Mouse (Mus musculus) retina, adult 2 months (tissue): Measurements from ENCODE around the gene Tnrc6b.
A peak's percentile ranks its signal among the peaks of the same experiment; 100 is the strongest.
"Not testable (repeated sequence)": the region's sequence is repeated elsewhere in the genome, so short reads cannot be mapped to it uniquely, and the experiment has no call there.

Experiments used
- DNase-seq: peaks from one replicate; pipeline ENCODE4 v3.0.0-alpha.2; 2012; ENCODE audit warnings: low read depth, low spot score

Gene Tnrc6b

DNA sequence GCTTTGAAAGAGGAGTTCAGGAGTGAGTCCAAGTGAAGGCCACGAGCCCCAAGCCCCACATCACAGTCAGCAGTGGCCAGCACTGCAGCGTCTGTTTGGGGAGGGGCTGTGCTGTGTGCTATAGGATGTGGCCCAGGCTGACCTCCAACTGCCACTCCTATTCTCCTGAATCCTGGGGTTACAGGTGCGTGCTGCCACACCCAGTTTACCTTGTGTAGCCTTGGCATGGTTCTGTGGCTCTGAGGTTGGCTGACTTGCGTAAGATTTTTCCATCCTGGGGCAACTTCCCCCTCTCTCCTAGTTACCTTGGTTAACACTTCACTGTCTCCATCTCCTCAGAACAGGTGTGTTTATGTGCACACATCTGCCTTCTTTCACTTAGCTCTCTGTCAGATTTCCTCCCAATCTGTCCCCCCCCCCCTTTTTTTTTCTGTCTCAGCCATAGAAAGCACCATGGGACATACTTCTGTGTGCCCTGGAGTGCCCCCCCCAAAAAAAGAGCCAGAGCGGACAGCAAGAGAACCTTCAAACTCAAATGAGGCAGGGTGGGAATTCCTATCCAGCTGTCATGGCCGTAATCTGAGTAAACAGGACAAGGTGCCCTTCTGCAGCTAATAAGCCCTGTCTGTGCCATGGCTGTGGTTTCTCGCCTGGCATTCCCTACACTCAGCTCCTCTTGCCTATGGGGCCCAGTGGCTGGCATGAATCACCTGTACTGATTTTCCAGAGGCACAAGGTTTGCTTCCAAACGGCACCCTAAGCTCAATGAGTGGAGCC, 9.4 kb upstream of the Tnrc6b start:
- DNase-seq: no peak

DNA sequence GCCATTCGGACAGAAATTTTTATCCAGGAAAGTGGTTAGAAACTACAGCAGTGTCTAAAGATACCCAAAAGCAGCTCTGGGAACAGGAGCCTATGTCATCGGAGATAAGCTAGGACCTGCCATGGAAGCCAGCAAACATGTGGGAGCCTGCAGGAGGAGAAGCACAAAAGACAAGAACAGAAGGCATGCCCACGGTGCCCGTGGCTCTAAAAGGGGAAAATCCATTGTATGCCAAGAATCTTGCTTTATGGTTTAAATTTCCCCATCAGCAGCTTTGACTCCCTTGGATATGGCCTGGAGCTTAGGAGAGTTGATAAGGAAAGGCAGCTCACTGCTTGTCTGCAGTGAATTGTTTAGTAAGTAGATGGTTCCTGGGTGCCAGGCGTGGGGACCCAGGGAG, 8.2 kb upstream of the Tnrc6b start:
- DNase-seq: no peak

DNA sequence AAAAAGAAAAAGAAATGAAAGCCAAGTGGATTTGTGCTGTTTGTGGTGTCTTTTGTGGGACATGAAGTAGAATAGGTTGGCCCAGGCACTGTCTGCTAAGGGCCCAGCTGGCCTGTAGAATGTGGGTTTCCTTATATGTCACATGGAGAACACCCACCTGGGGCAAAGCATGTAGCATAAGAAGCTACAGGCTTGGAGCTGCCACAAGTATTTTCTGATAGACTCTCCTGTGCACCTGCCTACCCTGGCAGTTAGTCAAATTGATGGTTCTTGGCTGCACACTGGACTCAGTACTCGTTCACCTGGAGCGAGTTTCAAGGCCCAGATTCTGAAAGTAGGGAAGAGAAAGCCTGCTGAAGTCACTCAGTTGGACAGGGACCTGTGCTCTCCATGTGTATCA, 7.6 kb upstream of the Tnrc6b start:
- DNase-seq: no peak

DNA sequence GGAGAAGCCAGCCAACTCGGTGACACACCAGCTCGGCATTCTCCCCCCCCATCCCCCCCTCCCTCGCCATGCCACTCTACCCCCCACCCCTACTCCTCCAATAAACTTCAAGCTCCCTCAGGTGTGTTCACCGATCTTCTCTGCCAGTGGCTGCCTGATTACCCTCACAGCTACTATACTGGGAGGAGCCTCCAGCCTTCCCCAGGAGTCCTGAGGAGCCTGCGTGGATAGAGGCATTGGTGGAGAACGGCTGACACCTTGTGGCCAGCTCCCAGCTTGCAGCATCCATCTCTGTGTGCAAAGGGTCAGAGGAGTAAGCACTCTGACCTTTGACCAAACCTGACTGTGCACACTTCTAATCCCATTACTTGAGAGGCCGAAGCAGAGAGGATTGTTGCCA, 6.8 kb upstream of the Tnrc6b start:
- peak; percentile 70 for DNase-seq

DNA sequence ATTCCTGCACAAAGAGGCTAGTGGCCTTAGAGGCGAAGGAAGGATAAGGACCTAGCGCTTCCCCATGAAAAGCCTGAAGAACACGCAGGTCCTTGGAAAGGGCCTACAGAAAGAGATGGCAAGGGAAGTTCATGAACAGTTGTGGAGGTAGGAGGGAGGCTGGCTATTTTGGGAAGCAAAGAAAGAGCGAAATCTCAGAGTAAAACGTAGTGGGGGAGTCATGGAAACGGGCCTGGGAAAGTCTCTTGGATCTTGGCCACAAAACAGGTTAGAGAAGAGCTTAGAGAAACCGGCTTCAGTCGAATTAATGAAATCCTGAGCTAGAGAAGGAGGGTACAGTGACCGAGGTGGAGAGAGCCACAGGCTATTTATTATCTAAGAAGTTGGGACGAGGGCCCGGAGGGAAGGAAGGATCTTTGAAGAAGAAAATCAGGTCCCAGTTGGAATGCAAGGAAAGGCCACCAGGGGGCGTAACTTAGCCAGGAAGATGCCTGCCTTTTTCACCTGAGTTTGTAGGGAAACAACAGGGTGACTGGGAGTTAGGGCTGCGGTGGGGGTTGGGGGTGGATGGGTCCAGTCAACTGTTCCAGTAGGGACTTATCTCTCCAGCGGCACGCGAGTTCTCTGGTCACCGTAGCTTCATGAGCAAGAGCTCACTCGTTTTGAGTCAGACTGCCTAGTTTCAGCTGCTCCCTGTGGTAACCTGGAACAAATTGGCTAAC, 5.1 kb upstream of the Tnrc6b start:
- DNase-seq: peak; percentile 58

GRCm38 (mm10) chr15:80706596-80706995, 4.5 kb upstream of the Tnrc6b start:
- DNase-seq: no peak

DNA sequence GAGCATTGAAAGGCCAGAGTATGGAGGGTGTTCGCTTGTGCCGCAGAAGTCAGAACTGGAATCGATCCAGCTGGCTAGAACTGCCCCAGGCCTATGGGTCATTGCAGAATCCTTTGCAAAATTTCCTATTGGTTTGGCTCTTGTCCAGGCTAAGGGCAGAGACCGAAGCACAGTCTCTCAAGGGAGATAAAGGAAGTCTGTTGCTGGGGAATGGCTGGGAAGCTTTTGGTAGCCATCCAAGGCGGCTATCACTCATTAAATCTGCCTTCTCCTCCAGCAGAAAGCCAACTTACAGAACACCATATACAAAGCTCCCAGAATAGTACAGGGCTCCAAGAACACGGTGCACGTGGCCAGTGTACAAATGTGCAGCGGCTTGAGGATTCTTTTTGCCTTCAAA, 4.0 kb upstream of the Tnrc6b start:
- no peak for DNase-seq

GRCm38 (mm10) chr15:80709593-80709992, 1.5 kb upstream of the Tnrc6b start:
- no peak for DNase-seq

DNA sequence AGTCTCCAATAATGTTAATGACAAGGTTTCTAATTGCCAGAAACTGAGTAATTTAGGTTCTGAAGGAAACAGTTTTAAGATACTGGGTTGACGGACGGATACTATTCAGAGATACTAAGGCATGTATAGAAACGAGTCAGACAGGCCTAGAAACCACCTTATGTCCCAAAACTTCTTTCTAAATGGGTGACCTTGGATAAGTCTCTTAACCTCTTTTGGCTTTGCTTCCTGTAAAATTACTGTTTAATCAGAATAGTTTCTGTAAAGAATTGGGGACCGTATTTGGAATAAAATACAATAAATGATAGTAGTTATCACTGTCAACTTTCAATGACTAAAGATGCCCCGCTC, 881 bp upstream of the Tnrc6b start:
- no peak for DNase-seq

DNA sequence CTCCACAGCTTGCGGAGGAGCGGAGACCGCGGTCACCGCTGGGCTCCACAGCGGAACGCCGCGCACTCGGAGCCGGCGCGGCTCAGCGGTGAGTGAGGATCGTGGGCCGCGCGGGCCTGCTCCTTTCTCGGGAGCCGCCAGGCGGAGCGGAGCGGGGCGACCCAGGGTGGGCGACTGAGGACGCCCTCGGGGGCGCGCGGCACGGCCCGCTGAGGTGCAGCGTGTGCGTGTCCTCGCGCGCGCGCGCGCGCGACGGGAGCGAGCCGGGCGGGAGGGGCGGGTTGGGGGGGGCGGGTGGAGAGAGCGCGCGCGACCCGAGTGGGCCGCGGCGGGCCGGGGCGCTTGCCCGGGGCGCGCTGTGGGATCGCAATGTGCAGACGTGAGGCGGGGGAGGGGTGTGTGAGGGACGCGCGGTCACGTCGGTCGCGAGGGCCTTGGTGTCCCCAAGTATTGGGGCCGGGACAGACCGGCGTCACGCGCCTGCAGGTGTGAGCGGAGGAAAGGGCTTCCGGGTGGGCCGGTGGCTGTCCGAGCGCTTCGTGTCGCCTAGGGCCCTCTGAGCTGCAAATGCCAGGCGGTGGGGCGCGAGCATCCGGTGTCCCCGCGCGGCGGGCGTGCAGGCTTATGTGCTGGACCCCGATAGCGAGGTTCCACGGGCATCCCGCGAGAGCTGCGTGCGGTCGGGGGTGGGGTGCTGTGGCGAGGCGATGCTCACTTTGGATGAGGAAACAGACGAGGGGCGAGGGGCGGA, 463 bp downstream of the Tnrc6b start:
- DNase-seq: no peak

- no peak for DNase-seq
Observed at GRCm38 (mm10) chr15:80714299-80714698, 3.2 kb downstream of the Tnrc6b start.

DNA sequence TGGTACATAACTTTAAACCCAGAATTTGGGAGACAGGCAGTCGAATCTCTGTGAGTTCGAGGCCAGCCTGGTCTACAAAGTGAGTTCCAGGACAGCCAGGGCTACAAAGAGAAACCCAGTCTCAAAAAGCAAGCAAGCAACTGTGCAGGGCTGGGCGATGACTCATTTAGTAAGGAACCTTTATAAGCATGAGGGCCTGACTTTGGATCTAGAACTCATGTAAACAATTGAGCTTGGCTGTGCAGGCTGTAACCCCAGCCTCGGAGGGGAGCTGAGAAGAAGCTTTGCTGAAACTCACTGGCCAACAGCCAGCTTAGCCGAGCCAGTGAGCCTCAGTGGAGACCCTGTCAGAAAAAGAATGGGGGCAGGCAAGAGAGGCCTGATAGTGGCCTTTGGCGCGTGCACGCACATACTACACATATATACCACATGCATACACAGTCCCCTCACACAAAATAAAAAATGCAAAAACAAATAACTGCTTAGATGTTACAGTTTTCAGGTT, 5.6 kb downstream of the Tnrc6b start:
- no peak for DNase-seq

DNA sequence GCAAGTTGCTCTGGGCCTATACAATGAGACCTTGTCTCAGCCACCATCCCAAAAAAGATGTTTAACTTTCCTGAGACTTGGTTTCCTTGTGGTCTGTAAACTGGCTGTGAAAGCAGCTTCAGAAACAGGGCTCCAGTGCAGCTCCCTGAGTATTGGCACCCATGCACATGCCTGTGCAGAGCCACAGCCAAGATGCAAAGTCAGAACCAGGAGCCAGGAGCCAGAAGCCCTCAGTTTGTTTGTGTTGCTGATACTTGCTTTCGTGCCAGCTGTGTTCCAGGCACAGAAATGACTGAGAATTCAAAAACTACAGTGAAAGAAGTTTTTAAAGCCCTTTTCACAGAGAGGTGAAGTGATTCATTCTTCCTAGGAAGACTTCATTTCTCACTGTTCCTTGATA, 6.3 kb downstream of the Tnrc6b start:
- DNase-seq: no peak

DNA sequence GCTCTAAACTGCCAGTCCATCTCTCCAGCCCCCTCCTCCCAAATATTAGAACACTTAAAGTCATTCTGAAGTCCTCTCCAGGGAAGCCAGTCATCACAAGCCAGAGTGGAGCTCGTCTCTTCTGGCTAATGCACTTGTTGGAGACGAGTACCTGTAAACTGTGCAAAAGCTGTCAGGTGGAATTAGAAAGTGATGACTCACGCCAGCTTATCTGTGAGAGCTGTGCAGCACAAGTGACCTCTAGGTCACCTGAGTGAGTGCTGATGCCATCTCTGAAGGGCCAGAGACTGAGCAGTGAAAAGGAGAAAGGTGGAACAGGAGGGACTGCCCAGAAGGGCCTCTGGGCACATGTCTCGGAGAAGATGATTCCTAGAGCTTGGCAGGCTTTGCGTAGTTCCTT, 9.1 kb downstream of the Tnrc6b start:
- DNase-seq: peak; percentile 61

DNA sequence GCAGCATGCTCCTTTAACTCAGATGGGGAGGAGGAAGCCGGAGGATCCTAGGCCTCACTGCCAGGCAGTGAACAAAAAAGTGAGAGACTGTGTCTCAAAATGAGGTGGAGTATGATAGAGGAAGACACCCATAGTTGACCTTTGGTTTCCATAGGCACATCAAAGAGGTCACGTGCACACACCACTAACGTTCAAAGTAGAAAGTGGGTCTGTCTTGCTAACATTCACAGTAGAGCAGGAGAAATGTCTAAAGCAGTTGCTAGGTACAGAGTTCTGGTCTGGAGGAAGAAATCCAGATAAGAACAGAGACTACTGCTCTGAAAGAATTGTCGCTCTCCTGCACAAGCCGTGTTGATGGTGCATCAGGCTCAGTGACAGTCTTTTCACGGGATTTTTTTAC, 10.7 kb downstream of the Tnrc6b start:
- DNase-seq: no peak

DNA sequence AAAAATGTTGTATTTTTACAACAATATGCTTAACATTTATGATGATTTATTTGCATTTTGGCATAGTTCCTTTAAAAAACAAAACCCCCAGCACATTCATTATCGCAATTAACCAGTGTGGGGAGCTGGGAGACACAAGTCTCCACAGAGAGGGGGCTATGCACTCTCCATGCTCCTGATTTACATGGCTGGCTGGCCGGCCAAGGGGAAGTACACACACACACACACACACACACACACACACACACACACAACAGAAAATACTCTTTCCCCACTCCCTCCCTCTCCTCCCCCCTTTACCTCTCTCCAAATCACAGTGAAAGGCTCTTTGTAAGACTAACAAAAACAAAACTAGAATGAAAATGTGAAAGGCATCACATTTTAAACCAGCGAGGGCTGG, 11.3 kb downstream of the Tnrc6b start:
- DNase-seq: no peak

GRCm38 (mm10) chr15:80729477-80729876, 18.4 kb downstream of the Tnrc6b start:
- no peak for DNase-seq

- no peak for DNase-seq
Observed at GRCm38 (mm10) chr15:80731043-80731442, 19.9 kb downstream of the Tnrc6b start.

DNA sequence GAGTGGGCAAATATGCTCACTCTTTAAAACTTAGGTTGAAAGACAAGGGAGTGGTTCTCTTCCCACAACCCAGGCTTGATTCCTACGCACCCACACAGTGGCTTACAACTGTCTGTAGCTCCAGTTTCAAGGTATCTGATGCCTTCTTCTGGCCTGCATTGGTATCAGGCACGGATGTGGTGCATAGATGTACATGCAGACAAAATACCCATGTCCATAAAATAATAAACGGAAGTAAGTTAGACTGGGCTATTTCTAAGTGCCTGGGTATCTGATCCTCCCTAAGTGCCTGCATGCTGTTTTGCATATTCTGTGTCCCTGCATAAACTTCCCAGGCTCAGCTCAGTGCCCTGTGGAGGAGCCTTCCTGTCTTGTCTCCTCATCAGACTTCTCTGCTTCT, 20.4 kb downstream of the Tnrc6b start:
- DNase-seq: no peak

GRCm38 (mm10) chr15:80732266-80733030, 21.3 kb downstream of the Tnrc6b start:
- DNase-seq: no peak

GRCm38 (mm10) chr15:80735300-80735699, 24.2 kb downstream of the Tnrc6b start:
- DNase-seq: no peak

DNA sequence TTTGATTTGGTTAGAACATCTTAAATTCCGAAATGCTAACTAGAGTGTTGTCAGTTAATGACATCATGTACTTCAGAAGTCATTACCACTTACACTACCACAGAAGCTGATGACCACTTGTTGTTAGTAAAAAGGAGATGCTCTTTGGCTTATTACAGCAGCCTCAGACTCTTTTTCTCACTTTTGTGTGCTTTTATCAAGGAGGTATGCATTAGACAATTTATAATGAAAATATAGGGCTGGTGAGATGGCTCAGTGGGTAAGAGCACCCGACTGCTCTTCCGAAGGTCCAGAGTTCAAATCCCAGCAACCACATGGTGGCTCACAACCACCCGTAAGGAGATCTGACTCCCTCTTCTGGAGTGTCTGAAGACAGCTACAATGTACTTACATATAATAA, 24.6 kb downstream of the Tnrc6b start:
- DNase-seq: not testable (repeated sequence)
